Mouse (Mus musculus): Measurements from ENCODE around the gene Pex13.

The Pex13 gene

GRCm38 (mm10) chr11:23665798-23666501 lies at the start of gene Pex13:
Gene Pex13 (minus strand): TSS chr11:23665959.
- in situ Hi-C loops (cut with MboI; ENCODE audit: low sequenced_read_pairs): no loop called here

- in situ Hi-C loops (cut with MboI; ENCODE audit: low sequenced_read_pairs): no loop called here
Observed at GRCm38 (mm10) chr11:23712299-23712698, 46.5 kb upstream of the Pex13 start.

GRCm38 (mm10) chr11:23704604-23705294 lies 39.0 kb upstream of the Pex13 start:
- in situ Hi-C loops (cut with MboI; ENCODE audit: low sequenced_read_pairs): no loop called here

- in situ Hi-C loops (cut with MboI; ENCODE audit: low sequenced_read_pairs): no loop called here
Observed at GRCm38 (mm10) chr11:23701831-23702230, 36.1 kb upstream of the Pex13 start.

GRCm38 (mm10) chr11:23699414-23700095 lies 33.8 kb upstream of the Pex13 start:
- in situ Hi-C loops (cut with MboI; ENCODE audit: low sequenced_read_pairs): no loop called here

- in situ Hi-C loops (cut with MboI; ENCODE audit: low sequenced_read_pairs): no loop called here
Observed at GRCm38 (mm10) chr11:23698526-23698925, 32.8 kb upstream of the Pex13 start.

- in situ Hi-C loops (cut with MboI; ENCODE audit: low sequenced_read_pairs): no loop called here
Observed at GRCm38 (mm10) chr11:23695847-23696246, 30.1 kb upstream of the Pex13 start.

- in situ Hi-C loops (cut with MboI; ENCODE audit: low sequenced_read_pairs): no loop called here
Observed at GRCm38 (mm10) chr11:23693286-23693685, 27.5 kb upstream of the Pex13 start.

GRCm38 (mm10) chr11:23688060-23688459 lies 22.3 kb upstream of the Pex13 start:
- in situ Hi-C loops (cut with MboI; ENCODE audit: low sequenced_read_pairs): no loop called here

GRCm38 (mm10) chr11:23686671-23687070 lies 20.9 kb upstream of the Pex13 start:
- in situ Hi-C loops (cut with MboI; ENCODE audit: low sequenced_read_pairs): no loop called here

- in situ Hi-C loops (cut with MboI; ENCODE audit: low sequenced_read_pairs): no loop called here
Observed at GRCm38 (mm10) chr11:23682561-23682960, 16.8 kb upstream of the Pex13 start.

GRCm38 (mm10) chr11:23680435-23680950 lies 14.7 kb upstream of the Pex13 start:
- in situ Hi-C loops (cut with MboI; ENCODE audit: low sequenced_read_pairs): no loop called here

GRCm38 (mm10) chr11:23679044-23679642 lies 13.4 kb upstream of the Pex13 start:
- in situ Hi-C loops (cut with MboI; ENCODE audit: low sequenced_read_pairs): loop anchor here (5.0 kb wide), 1 partner anchor 268 kb away; no protein-coding TSS in a partner anchor

GRCm38 (mm10) chr11:23676100-23676499 lies 10.3 kb upstream of the Pex13 start:
- in situ Hi-C loops (cut with MboI; ENCODE audit: low sequenced_read_pairs): loop anchor here (5.0 kb wide), 1 partner anchor 271 kb away; no protein-coding TSS in a partner anchor

GRCm38 (mm10) chr11:23672256-23672749 lies 6.5 kb upstream of the Pex13 start:
- in situ Hi-C loops (cut with MboI; ENCODE audit: low sequenced_read_pairs): no loop called here

- in situ Hi-C loops (cut with MboI; ENCODE audit: low sequenced_read_pairs): no loop called here
Observed at GRCm38 (mm10) chr11:23667128-23667527, 1.4 kb upstream of the Pex13 start.

- in situ Hi-C loops (cut with MboI; ENCODE audit: low sequenced_read_pairs): no loop called here
Observed at GRCm38 (mm10) chr11:23666526-23666925, 767 bp upstream of the Pex13 start.

- in situ Hi-C loops (cut with MboI; ENCODE audit: low sequenced_read_pairs): no loop called here
Observed at GRCm38 (mm10) chr11:23665311-23665786, 410 bp downstream of the Pex13 start, which contains the start of gene Pus10. Gene Pus10 (plus strand): TSS chr11:23665674.

GRCm38 (mm10) chr11:23664232-23664631 lies 1.5 kb downstream of the Pex13 start:
- in situ Hi-C loops (cut with MboI; ENCODE audit: low sequenced_read_pairs): no loop called here

- in situ Hi-C loops (cut with MboI; ENCODE audit: low sequenced_read_pairs): no loop called here
Observed at GRCm38 (mm10) chr11:23657791-23658190, 8.0 kb downstream of the Pex13 start.

- in situ Hi-C loops (cut with MboI; ENCODE audit: low sequenced_read_pairs): no loop called here
Observed at GRCm38 (mm10) chr11:23653666-23654065, 12.1 kb downstream of the Pex13 start.

Data from CH12F3 (cell line).